Mouse (Mus musculus) forebrain, embryonic 15.5 days (tissue): Measurements from ENCODE around the gene Spata31d1b. TPM values are rescaled to one million over a fixed set of nuclear protein-coding genes. Genes with fewer than 3 reads are reported as not detected.
"Not testable (repeated sequence)": the region's sequence is repeated elsewhere in the genome, so short reads cannot be mapped to it uniquely, and the experiment has no call there.

Experiments
- ATAC-seq: fragments of 200-750 bp; cut with Nextera tagmentation; replicated peaks from 2 replicates; pipeline ENCODE4 v1.8.0; 2017; ENCODE audit warnings: mild to moderate bottlenecking, moderate TSS enrichment, moderate library complexity
- H3K27ac ChIP-seq: fragments of 300-500 bp; sonication (generic); replicated peaks from 2 replicates; pipeline ENCODE4 v1.5.1; 2015; ENCODE audit warnings: mild to moderate bottlenecking, inconsistent platforms
- H3K27me3 ChIP-seq: fragments of 300-500 bp; sonication (generic); 2 replicates; pipeline ENCODE4 v1.6.1; 2015; ENCODE audit warnings: inconsistent platforms
- H3K36me3 ChIP-seq: fragments of 300-500 bp; sonication (generic); 2 replicates; pipeline ENCODE4 v1.6.1; 2015; ENCODE audit warnings: mild to moderate bottlenecking, inconsistent platforms
- H3K4me1 ChIP-seq: fragments of 300-500 bp; sonication (generic); 2 replicates; pipeline ENCODE4 v1.6.1; 2015; ENCODE audit warnings: inconsistent platforms
- H3K4me2 ChIP-seq: fragments of 300-500 bp; sonication (generic); replicated peaks from 2 replicates; pipeline ENCODE4 v1.6.1; 2015; ENCODE audit warnings: mild to moderate bottlenecking, inconsistent platforms
- H3K4me3 ChIP-seq: fragments of 300-500 bp; sonication (generic); 2 replicates; pipeline ENCODE4 v1.5.1; 2015; ENCODE audit warnings: mild to moderate bottlenecking, inconsistent platforms
- H3K9ac ChIP-seq: fragments of 300-500 bp; sonication (generic); replicated peaks from 2 replicates; pipeline ENCODE4 v1.6.1; 2015; ENCODE audit warnings: mild to moderate bottlenecking, inconsistent platforms
- H3K9me3 ChIP-seq: fragments of 300-500 bp; sonication (generic); 2 replicates; pipeline ENCODE4 v1.6.1; 2016; ENCODE audit warnings: inconsistent platforms
- WGBS: fragments of 180-500 bp; shearing (Covaris S2); methylation state at CpG from one replicate; pipeline ENCODE4 v1.1.7; 2015; ENCODE audit warnings: mixed read lengths; 5-methylcytosine and 5-hydroxymethylcytosine counted together
- polyA plus RNA-seq: library from polyadenylated mRNA; unstranded; fragments of >200 nt; fragmentation: Nextera tagmentation; extraction: Ambion mirVana; gene quantifications from 2 replicates; pipeline ENCODE4 v1.2.1, GENCODE M21; 2015

Spata31d1b gene
- not detected in 2 replicates for polyA plus RNA-seq

- H3K4me3 ChIP-seq, H3K27me3 ChIP-seq, H3K4me1 ChIP-seq, H3K9me3 ChIP-seq, H3K36me3 ChIP-seq, H3K9ac ChIP-seq, ATAC-seq, H3K27ac ChIP-seq, H3K4me2 ChIP-seq: not testable (repeated sequence)
- 73% methylated on average over 3 of the region's 3 CpGs for WGBS
Observed at GRCm38 (mm10) chr13:59711984-59712383, at the start of gene Spata31d1b. TSS of gene Spata31d1b (plus strand) at chr13:59712284.

GRCm38 (mm10) chr13:59663939-59664712 lies 48.0 kb upstream of the Spata31d1b start:
- Histone ChIP-seq H3K4me2 (no peak overlapping the region), H3K36me3 (peaks cover 24% of the 10 kb centered on the region; the same call in 1 of the 2 replicates)

GRCm38 (mm10) chr13:59667763-59668162 lies 44.3 kb upstream of the Spata31d1b start:
- Histone ChIP-seq H3K4me2 (no peak overlapping the region), H3K4me3 (no peak overlapping the region), H3K27me3 (no peaks in the 10 kb centered on the region), H3K4me1 (peaks cover 11% of the 10 kb centered on the region), H3K9ac (no peak overlapping the region), H3K27ac (no peak overlapping the region), H3K9me3 (no peaks in the 10 kb centered on the region), H3K36me3 (peaks cover 17% of the 10 kb centered on the region; the same call in 1 of the 2 replicates)
- 83% methylated on average over 5 of the region's 5 CpGs for WGBS
- ATAC-seq, result no peak

More at GRCm38 (mm10) chr13:59663939-59664712, 48.0 kb upstream of the Spata31d1b start:
- H3K4me3 ChIP-seq, result no peak overlapping the region
- no peaks in the 10 kb centered on the region for H3K27me3 ChIP-seq
- H3K27ac ChIP-seq, result no peak overlapping the region
- 95% methylated on average over 19 of the region's 19 CpGs for WGBS
- H3K9ac ChIP-seq, result no peak overlapping the region
- H3K9me3 ChIP-seq, result no peaks in the 10 kb centered on the region
- H3K4me1 ChIP-seq, result no peaks in the 10 kb centered on the region
- no peak for ATAC-seq

- H3K4me3 ChIP-seq, result no peak overlapping the region
- peaks cover 17% of the 10 kb centered on the region for H3K4me1 ChIP-seq
- no peak for ATAC-seq
- H3K27ac ChIP-seq, result 0 out of 2 replicates have a peak overlapping the region, but pooled peaks have one; percentile 10
- H3K9ac ChIP-seq, result no peak overlapping the region
- no peaks in the 10 kb centered on the region for H3K27me3 ChIP-seq
- no peaks in the 10 kb centered on the region for H3K9me3 ChIP-seq
- peaks cover 12% of the 10 kb centered on the region; the same call in 1 of the 2 replicates for H3K36me3 ChIP-seq
- 88% methylated on average over 11 of the region's 11 CpGs for WGBS
- no peak overlapping the region for H3K4me2 ChIP-seq
Observed at GRCm38 (mm10) chr13:59668501-59669093, 43.5 kb upstream of the Spata31d1b start.

- Histone ChIP-seq H3K27ac (no peak overlapping the region), H3K9me3 (no peaks in the 10 kb centered on the region), H3K27me3 (no peaks in the 10 kb centered on the region), H3K4me3 (no peak overlapping the region), H3K4me1 (peaks cover 29% of the 10 kb centered on the region), H3K4me2 (no peak overlapping the region), H3K36me3 (0 out of 2 replicates have a peak, but pooled peaks cover 3% of the 10 kb centered on the region), H3K9ac (no peak overlapping the region)
- WGBS, result 82% methylated on average over 10 of the region's 10 CpGs
- no peak for ATAC-seq
Observed at GRCm38 (mm10) chr13:59669946-59670345, 42.1 kb upstream of the Spata31d1b start.

GRCm38 (mm10) chr13:59671521-59671920 lies 40.6 kb upstream of the Spata31d1b start:
- Histone ChIP-seq H3K4me2 (no peak overlapping the region), H3K36me3 (no peaks in the 10 kb centered on the region), H3K27ac (peak overlapping the region; percentile 59), H3K27me3 (no peaks in the 10 kb centered on the region), H3K9me3 (no peaks in the 10 kb centered on the region), H3K4me1 (peaks cover 29% of the 10 kb centered on the region), H3K4me3 (no peak overlapping the region), H3K9ac (no peak overlapping the region)
- 41% methylated on average over 2 of the region's 2 CpGs for WGBS
- no peak for ATAC-seq

- no peaks in the 10 kb centered on the region for H3K9me3 ChIP-seq
- H3K4me2 ChIP-seq, result no peak overlapping the region; the same call in 1 of the 2 replicates
- ATAC-seq, result no peak
- H3K36me3 ChIP-seq, result no peaks in the 10 kb centered on the region
- H3K27me3 ChIP-seq, result no peaks in the 10 kb centered on the region
- H3K9ac ChIP-seq, result no peak overlapping the region
- H3K27ac ChIP-seq, result peak overlapping the region; percentile 59; the same call in 1 of the 2 replicates
- WGBS, result 76% methylated on average over 6 of the region's 6 CpGs
- H3K4me3 ChIP-seq, result no peak overlapping the region
- H3K4me1 ChIP-seq, result peaks cover 29% of the 10 kb centered on the region
Observed at GRCm38 (mm10) chr13:59672248-59672647, 39.8 kb upstream of the Spata31d1b start.

- ATAC-seq, result no peak
Observed at GRCm38 (mm10) chr13:59673597-59673996, 38.5 kb upstream of the Spata31d1b start.

GRCm38 (mm10) chr13:59674215-59674614 lies 37.9 kb upstream of the Spata31d1b start:
- 0 out of 2 replicates have a peak, but pooled peaks have one; percentile 8 for ATAC-seq
- no peaks in the 10 kb centered on the region for H3K36me3 ChIP-seq
- WGBS, result 1% methylated on average over 3 of the region's 3 CpGs
- H3K27ac ChIP-seq, result peak overlapping the region; percentile 88
- H3K4me1 ChIP-seq, result peaks cover 29% of the 10 kb centered on the region
- H3K27me3 ChIP-seq, result no peaks in the 10 kb centered on the region
- H3K9me3 ChIP-seq, result no peaks in the 10 kb centered on the region
- H3K9ac ChIP-seq, result peak overlapping the region; percentile 81
- peak overlapping the region; percentile 80 for H3K4me2 ChIP-seq
- H3K4me3 ChIP-seq, result peak overlapping the region; percentile 72

More at GRCm38 (mm10) chr13:59673597-59673996, 38.5 kb upstream of the Spata31d1b start:
- peak overlapping the region; percentile 72 for H3K4me3 ChIP-seq
- 9% methylated on average over 7 of the region's 7 CpGs for WGBS
- peak overlapping the region; percentile 53; the same call in 1 of the 2 replicates for H3K27ac ChIP-seq
- no peaks in the 10 kb centered on the region for H3K9me3 ChIP-seq
- H3K4me1 ChIP-seq, result peaks cover 29% of the 10 kb centered on the region
- H3K27me3 ChIP-seq, result no peaks in the 10 kb centered on the region
- peak overlapping the region; percentile 43; the same call in 1 of the 2 replicates for H3K9ac ChIP-seq
- no peaks in the 10 kb centered on the region for H3K36me3 ChIP-seq
- H3K4me2 ChIP-seq, result peak overlapping the region; percentile 80

- ATAC-seq, result no peak
- H3K9ac ChIP-seq, result peak overlapping the region; percentile 81
- no peaks in the 10 kb centered on the region for H3K27me3 ChIP-seq
- H3K4me2 ChIP-seq, result peak overlapping the region; percentile 80
- no peaks in the 10 kb centered on the region for H3K9me3 ChIP-seq
- WGBS, result 0% methylated on average over 13 of the region's 13 CpGs
- peak overlapping the region; percentile 88 for H3K27ac ChIP-seq
- peak overlapping the region; percentile 72 for H3K4me3 ChIP-seq
- H3K36me3 ChIP-seq, result no peaks in the 10 kb centered on the region
- H3K4me1 ChIP-seq, result peaks cover 29% of the 10 kb centered on the region
Observed at GRCm38 (mm10) chr13:59674761-59675150, 37.3 kb upstream of the Spata31d1b start.

GRCm38 (mm10) chr13:59675151-59676011 lies 36.7 kb upstream of the Spata31d1b start, which contains the start of gene Golm1:
TSS of gene Golm1 (minus strand) at chr13:59675811.
- H3K4me1 ChIP-seq, result peaks cover 29% of the 10 kb centered on the region
- H3K9ac ChIP-seq, result peak within 1 kb of the TSS; percentile 81
- peak; percentile 75 for ATAC-seq
- WGBS, result under 1% methylated on average over 42 of the region's 61 CpGs
- H3K4me2 ChIP-seq, result peak within 1 kb of the TSS; percentile 80
- H3K27me3 ChIP-seq, result no peaks in the 10 kb centered on the region
- H3K4me3 ChIP-seq, result peak within 1 kb of the TSS; percentile 72
- H3K36me3 ChIP-seq, result no peaks in the 10 kb centered on the region
- no peaks in the 10 kb centered on the region for H3K9me3 ChIP-seq
- H3K27ac ChIP-seq, result peak within 1 kb of the TSS; percentile 88
